Mouse (Mus musculus) fibroblast of lung, adult 2 months (primary cell): ENCODE results near the gene Cdkn2d.
"Not testable (repeated sequence)": the region's sequence is repeated elsewhere in the genome, so short reads cannot be mapped to it uniquely, and the experiment has no call there.

Experiments
- DNase-seq: peaks from one replicate; pipeline ENCODE4 v3.0.0-alpha.2; 2011; ENCODE audit warnings: low read depth

Cdkn2d gene

DNA sequence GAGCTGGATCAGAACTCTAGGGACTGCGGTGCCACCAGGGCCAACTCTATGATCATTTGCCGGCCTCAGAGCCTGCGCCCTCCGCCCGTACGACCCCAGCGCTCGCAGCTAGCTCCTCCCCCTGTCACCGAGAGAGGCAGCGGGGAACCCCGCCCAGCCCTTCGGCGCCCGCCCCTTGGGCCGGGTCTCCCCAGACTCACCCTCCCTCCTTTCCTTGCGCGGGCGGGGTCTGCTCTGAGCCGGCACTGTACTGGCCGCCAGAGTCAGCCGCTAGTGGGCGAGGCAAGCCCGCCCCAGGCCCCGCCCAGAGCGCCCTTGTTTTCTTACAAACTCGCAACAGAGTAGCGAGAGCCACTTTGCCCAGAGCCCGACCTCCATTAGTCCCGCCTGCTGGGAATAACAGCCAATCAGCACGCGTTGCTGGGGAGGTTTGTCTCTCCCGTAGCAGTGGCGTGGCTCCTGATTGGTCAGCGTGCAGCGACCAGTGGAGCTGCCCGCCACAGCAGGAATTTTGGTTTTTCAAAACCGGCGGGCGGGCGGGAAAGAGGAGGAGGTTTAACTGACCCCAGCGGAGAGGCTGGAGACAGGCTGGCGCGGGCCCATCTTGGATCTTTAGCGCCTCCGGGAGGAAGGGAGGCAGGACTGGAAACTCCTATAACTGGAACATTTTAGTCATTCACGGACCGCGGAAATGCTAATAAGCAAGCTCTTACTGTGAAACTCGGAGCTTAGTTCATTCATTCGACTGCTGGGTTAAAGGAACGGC is at the start of gene Cdkn2d:
Gene Cdkn2d, minus strand, starts transcription at position 386 of the 766 bp plus-strand sequence.
- DNase-seq, result peak; percentile 100

DNA sequence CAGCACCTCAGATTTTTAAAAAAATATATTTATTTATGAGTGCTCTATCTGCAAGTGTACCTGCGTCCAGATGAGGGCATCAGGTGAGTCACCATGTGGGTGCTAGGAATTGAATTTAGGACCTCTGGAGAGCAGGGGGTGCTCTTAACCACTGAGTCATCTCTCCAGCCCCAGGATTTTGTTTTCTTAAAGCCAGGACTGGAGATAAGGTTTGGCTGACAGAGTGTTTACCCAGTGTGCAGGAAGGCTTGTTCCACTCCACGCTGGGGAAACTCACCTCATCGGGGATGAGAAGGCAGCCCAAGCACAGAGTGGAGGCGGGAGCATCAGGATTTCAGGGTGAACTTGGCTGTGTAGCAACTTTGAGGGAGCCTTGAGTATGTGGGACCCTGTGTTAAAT is 49.2 kb upstream of the Cdkn2d start:
- DNase-seq, result no peak

DNA sequence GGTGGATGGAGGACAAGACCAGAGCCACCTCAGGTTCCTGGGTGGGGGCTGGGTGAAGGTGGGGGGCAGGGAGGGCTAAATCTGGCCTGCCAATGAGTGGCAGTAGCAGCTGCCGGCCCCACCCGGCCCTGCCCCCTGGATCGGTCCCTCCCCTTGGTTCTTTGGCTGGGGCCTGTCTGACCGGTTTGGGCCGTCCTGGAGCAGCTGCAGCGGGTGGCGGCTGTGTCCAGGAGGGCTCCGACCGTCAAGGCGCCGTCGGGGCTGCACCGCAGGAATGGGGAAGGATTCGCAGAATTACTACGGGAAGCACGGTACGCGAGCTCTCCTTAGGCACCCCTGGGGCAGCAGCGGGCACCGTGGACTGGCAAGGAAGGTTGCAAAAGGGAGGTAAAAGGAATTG is 46.4 kb upstream of the Cdkn2d start:
- DNase-seq, result no peak

DNA sequence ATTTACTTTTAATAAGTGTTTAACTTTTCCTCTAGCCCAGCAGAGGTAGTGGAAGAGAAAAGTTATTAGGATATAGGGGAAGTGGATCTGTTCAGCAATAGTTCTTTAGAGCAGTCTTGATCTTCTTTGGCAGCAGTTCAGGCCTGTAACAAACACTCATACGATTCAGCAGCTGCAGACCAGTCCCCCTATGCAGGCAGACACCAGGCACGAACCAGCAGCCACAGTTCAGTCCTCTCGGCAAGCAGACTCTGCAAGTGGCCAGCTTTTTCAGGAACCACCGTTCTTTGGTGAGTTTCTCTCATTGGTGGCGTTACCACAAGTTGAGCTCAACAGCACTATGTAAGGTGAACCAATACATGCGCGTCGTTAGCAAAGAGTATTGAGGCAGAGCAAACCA is 45.3 kb upstream of the Cdkn2d start:
- DNase-seq, result no peak

DNA sequence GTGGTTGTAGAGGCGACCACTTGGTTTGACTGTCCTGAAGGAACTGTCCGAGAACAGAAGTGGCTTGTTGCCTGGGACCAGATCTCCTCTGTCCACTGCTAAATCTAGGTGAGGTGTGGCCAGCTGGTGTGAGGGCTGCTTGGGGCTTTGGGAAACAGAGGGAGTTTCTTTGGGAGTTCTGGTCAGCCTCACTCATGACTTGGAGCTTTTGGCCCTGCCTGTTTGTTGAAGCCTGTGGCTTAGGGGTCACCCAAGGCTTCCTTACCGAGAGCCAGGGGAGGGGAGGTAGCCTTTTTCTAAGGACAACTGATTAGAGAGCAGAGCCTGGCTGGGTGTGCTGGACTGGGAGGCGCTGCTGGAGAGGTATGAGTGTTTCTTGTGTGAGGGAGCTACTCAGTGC is 44.2 kb upstream of the Cdkn2d start:
- DNase-seq, result no peak

DNA sequence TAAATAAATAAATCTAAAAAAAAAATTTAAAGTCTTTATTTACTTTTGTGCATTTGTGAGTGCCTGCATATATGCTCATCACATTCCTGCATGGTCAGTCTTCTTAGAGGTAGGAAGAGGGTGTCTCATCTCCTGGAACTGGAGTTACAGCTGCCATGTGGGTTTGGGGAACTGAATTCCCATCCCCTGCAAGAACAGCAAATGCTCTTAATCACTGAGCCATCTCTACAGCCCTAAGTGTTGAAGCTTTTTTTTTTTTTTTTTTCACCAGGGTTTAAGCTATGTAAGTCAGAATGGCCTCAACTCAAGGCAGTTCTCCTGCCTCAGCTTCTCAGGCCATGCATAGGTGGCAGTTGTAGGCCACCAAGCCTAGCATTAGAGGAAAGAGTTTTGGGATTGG is 43.5 kb upstream of the Cdkn2d start:
- DNase-seq, result no peak

DNA sequence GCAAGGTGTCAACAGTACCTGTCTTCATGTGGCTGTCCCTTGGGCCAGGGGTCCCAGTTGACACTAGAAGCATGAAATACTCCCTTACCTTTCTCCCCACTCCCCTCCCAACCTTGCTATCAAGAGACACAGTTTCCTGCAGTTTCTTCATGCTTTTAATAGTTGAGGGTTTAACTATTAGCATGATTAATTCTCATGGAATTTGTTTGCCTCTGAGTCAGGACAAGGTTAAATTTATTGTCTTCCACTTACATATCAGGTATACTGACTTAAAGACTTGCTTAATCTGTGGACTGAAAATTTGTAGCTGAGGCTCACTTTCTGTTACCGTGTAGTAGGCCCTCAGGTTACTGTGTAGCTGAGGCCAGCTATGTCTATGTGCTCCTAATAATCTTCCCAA is 42.3 kb upstream of the Cdkn2d start:
- DNase-seq, result no peak

DNA sequence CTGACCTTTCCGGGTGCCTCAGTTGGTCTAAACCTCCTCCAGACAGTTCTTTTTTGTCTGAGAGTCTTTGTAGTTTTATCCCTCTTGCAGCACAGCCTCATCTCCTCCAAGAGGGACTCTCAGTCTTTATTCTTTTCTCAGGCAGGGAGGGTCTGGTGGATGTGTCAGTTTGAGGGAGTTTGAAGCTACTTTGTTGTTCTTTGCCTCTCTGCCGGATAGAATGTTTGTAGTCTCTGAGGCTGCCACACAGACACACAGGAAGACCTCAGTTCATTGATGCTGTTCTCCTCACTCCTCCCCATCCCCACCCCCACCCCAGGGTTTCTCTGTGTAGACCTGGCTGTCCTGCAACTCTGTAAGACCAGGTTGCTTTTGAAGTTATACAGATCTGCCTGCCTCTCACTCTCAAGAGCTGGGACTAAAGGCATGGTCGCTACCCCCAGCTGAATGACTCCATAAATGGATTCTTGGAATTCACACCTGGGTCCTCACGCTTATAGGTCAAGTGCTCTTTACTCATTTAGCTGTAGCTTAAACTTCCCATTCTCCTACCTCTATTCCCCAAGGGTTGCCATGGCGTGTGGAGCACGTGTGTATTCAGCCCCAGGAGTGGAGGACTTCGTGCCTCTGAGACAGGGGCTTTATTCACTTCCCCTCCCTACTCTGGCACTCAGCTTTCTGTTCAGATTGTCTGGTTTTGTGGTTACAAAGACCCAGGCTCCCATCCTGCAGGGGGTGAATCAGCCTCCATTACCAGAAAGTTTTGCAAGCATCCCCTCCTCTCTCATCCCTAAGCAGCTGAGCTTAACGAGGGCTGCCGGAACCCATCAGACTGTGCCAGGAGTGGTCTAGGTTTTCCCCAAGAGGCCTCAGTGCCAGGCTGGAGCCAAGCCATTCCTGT is 41.2 kb upstream of the Cdkn2d start:
- DNase-seq, result no peak

DNA sequence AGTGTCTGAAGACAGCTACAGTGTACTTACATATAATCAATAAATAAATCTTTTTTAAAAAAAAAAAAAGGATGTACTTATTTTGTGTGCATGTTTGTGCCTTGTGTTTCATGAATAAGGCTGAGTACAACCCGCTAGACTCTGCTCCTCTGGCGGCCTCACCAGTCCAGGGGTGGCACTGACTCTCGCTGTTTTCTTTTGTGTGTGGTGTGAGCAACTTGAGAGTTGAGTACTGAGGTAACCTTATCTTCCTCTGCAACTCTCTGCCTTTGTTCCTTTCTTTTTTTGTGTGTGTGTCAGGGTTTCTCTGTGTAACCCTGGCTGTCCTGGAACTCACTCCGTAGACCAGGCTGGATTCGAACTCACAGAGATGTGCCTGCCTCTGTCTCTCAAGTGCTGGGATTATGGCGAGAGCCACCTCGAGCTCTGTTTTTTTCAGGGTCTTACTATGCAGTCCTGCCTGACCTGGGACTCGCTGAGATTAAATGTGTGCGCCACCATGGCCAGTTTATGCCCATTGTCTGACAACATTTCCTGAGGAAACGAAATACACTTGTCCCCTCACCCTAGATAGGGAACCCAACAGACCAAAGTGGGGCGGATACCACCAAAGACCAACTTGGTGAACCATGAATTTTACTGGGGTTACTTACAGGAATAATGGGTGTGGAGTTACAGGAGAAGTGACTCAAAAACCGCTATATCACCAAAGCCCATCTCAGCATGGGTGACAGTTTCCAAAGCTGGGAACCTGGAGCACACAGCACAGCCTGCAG is 40.3 kb upstream of the Cdkn2d start:
- DNase-seq, result no peak

DNA sequence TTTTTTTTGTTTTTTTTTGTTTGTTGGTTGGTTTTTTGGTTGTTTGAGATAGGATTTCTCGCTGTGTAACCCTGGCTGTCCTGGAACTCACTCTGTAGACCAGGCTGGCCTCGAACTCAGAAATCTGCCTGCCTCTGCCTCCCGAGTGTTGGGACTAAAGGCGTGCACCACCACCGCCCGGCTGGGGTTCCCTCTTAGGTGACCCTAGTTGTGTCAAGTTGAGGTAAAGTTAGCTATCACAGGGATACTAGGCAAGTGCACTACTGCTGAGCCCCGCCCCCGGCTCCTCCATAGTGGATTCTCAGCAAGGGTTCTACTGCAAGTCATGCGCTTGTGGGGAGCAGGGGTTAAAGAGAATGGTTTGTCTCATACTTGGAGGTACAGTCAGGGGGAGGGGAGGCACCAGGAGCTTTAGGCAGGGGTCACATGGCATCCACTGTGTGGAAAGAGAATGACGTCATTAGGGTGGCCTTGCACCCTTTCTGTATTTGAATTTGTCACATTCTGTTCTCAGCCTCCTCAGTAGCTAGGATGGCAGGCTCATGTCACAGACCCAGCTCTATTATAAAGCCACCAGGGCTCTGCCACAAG is 38.6 kb upstream of the Cdkn2d start:
- no peak for DNase-seq

DNA sequence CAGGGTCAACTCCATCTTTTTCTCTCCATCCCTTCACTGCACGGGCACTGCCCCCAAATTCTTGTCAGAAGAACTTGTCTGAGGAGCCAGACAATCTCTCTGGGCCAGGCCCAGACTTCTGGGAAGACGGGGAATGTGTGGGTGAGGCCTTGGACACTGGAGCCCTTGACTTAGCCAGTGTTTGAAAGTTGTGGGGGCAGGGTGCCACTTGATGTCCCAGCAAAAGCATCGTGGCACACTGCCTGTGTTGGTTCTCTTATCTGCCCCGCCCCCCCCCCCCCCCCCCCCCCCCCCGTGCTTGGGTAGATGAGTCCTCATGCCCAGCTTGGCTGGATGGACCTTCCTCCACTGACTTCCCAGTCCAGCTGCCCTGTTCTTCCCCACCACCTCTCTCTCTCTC is 37.8 kb upstream of the Cdkn2d start:
- no peak for DNase-seq

DNA sequence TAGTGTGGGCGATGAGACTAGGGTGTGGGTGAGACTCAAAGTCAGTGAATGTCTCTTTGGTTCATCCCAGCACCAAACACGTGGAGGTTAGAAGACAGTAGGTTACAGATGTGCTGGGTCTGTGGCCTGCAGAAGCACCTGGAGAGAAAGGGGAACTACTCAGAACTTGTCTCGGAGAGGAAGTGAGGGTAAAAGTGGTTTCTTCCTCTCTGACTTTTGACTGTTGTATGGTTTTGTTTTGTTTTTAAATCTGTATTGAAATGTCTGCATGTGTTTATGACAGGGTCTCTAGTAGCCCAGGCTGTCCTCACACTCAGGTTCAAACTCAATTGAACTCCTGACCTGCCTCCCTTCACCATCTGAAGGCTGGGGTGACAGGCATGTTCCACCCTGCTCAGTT is 36.8 kb upstream of the Cdkn2d start:
- no peak for DNase-seq

DNA sequence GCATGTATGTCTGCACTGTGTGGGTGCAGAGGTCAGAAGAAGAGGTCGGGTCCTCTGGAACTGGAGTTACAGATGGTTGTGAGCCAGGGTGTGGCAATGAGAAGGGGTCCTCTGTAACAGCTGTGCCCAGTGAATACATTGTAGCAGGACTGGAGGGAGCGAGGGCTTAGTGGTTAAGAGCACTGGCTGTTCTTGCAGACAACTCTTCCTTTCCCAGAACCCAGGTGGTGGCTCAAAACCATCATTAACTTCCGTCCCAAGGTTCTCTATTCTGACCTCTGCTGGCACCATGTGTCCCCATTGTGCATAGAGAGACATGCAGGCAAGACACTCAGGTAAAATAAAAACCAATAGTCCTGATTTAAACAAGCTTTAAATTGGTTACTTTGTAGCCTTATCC is 36.4 kb upstream of the Cdkn2d start:
- no peak for DNase-seq

DNA sequence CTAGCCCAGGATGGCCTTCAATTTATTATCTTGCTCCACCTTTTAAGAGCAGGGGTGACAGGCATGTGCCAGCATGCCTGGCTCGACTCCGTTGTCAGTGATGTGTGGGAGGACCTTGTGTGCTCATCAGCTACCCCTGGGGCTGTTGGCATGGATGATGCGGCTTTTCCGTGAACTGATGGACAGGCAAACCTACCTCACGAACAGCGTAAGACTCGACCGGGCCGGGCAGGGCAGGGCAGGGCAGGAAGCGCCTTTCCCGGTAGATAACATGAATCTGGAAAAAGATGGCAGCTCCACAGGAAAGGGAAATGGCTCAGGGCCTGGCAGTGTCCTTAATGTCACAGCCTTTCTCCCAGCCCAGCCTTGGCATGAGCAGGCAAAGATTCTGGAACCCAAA is 33.1 kb upstream of the Cdkn2d start:
- DNase-seq, result no peak

DNA sequence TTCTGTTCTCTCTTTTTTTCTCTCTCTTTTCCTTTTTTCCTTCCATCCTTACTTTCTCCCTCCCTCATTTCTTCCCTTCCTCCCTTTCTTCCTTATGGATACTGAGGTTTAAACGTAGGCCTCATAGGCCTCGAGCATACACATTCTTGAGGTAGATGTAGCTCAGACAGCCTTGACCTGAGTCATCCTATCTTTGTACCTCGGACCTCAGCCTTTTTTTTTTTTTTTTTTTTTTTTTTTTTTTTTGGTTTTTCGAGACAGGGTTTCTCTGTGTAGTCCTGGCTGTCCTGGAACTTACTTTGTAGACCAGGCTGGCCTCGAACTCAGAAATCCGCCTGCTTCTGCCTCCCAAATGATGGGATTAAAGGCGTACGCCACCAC is 31.7 kb upstream of the Cdkn2d start:
- not testable (repeated sequence) for DNase-seq

DNA sequence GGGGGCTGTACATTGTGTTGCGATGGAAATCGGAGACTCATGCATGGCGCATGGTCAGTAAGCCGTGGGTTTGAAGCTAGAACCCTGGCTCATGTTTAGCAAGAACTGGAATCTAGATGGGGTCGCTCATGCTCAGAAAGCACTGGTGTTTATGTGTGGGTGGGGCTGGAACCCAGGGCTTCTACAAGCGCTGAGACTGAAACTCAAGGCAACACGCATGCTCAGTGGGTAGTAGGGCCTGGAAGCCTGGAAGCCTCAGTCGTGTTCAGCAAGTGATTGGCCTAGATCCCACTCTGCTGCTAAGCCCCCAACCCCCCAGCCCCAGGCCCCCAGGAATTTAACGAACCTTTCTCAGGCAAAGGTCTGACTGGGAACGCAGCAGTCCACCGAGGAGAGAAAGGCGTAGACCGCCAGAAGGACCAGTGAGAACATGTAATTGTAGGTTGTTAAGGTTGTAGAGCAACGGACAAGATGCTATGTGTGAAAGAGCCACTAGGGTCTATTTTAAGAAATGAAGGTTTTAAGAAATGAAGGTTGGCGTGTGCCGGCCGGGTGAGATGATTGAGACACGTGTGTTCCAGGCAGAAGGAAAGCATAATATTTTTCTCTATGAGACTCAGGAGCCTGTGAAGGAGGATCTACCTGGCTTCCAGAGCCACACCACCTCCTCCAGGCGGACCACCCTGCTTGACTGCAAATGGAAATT is 31.2 kb upstream of the Cdkn2d start:
- no peak for DNase-seq

DNA sequence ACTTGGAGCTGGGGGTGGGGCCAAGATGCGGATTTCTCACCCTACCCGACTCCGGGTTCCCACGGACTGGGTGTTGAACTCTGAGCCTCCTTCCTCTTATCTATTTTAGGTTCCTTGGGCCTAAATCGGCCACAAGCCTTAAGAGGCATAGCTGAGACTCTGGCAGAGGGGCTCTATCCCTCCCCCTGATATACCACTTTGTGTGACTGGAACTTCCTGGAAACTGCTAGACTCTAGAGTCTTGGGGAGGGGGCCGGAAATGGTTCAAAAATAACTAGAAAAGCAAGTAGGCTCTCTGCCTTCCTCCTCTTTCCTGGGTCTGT is 30.3 kb upstream of the Cdkn2d start:
- DNase-seq, result no peak

DNA sequence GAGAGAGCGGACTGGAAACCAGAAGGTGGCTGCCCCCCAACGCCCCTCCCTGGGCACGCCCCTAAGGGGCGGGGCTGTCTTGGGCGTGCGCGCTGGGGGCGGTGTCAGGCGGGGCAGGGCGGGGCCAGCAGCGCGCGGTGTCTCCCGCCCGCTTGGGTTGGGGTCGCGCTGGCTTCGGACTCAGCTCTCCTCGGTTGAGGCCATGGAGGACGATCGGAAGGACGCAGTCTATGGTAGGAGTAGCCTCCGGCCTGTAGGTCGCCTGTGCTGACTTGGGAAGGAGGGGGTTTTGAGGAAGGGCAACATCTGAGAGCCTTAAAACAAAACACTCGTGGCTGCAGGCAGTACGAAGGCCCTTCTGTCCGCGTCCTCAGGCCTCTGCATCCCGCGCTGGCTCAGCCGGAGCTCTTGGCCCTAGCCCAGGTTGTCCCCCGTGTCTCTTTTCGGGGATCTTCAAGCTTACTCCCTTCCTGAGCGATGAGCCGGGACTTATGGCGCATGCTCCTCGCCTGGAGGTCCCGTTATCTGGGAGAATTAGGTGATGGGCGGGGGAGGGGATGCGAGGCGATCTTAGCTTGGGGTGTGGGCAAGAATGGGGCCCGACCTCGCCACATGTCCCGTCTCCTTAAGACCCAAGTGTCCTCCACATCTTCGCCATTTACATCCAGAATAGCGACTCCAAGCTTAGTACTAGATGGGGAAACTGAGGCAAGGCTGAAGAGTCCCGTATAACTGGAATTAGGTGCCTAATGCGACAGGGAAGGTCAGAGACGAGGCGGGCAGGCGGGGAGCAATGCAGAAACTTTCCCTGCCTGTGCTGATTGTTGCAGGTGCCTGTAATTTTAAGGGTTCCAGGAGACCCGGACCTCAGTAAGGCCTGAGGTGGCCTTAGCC is 29.7 kb upstream of the Cdkn2d start, which contains the start of gene Slc44a2:
Gene Slc44a2, plus strand, starts transcription at position 80 of the 894 bp plus-strand sequence.
- no peak for DNase-seq

DNA sequence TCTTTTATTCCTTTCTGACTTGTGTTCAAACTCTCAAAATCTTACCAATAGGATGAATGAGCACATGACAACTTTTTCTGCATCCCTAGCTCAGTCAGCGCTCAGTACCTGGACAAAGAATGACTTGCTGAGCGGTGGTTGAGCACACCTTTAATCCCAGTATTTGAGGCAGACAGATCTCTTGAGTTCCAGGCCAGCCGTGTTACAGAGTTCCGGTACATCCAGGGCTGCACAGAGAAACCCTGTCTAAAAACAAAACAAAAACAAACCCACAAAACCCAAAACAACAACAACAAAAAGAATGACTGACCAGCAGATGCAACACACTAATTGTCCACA is 29.0 kb upstream of the Cdkn2d start:
- no peak for DNase-seq

DNA sequence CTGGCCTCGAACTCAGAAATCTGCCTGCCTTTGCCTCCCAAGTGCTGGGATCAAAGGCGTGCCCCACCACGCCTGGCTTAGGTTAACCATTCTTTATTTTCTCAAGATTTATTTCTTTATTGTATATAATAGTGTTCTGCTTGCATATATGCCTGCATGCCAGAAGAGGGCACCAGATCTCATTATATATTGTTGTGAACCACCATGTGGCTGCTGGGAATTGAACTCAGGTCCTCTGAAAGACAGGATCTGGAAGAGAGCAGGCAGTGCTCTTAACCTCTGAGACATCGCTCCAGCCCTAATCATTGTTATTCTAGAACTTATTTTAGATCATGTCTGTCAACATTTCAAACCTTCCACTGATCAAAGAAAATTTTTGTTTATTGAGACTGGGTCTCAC is 28.3 kb upstream of the Cdkn2d start:
- no peak for DNase-seq

DNA sequence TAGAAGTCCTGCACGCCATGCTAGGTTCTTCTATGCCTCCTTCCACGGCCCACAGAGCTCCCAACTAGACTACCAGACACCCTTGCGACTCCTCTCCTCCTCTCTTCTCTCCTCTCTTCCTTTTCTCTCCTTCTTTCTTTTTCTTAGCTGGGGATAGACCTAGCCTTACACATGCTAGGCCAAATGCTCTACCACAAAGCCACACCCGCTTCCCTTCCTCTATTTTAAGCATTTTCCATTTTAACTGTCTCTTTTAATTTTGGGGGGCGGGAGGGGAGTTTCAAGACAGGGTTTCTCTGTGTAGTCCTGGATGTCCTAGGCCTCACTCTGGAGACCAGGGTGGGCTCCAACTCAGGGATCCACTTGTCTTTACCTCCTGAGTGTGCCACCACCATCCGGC is 27.6 kb upstream of the Cdkn2d start:
- DNase-seq, result no peak
